Mouse (Mus musculus) T-cell, adult 2 months (primary cell): ENCODE data around the gene Cluh.

Source experiments
- DNase-seq: peaks from one replicate; pipeline ENCODE4 v3.0.0; 2022; ENCODE audit warnings: low spot score

Cluh gene

DNA sequence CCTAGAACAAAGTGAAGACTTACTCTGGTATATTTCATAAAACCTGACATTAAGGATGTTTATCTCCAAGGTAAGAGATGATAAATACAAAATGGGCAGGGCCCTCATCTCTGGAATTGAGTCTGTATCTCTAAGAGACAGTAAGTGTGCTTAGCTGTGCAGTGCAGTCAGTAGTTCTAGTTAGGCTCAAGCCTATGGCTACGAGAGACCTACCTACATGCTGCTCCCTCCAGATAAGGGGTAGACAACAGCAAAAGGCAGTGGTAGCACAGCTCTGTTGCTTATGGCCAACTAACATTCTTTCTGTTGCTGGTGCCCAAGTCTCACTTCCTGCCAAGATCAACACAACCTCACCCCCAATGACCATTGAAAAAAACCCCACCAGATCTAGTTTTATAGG is 24.3 kb downstream of the Cluh start:
- DNase-seq, result no peak

DNA sequence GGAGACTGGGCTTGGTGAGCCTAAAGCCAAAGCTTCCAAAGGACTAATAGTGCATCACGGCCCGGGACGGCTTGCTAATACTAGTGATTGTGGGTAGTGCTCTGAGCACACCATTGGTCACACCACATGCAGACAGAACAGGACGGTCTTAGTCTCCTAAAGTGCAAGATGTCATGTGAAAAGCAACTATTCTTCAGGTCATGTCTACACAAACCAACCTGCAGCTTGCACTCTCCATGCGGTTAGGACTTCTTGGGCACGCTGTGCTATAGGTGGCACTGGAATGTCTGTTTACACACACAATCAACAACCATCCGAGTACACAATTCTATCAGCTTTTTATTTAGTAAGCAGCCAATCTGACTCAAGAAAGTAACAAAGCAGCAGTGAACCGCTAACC is 25.4 kb downstream of the Cluh start:
- no peak for DNase-seq

DNA sequence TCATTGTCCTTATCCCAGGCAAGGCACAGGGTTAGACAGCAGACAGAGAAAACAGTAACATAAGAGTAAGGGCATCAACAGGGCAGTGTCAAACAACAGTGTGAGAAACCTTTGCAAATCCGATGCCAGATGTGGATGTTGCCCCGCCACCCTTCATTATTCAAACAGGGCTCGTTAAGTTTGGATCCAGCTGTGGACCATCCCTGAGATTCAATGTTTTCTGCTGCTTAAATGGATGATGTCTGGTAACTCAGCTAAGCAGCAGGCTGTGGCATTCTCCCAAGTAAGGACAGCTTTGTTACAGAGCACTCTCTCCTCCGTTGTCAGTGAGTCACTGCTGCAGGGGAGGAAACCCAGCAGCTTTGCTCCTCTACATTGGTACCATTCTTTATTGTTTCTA is 25.9 kb downstream of the Cluh start:
- DNase-seq, result no peak

DNA sequence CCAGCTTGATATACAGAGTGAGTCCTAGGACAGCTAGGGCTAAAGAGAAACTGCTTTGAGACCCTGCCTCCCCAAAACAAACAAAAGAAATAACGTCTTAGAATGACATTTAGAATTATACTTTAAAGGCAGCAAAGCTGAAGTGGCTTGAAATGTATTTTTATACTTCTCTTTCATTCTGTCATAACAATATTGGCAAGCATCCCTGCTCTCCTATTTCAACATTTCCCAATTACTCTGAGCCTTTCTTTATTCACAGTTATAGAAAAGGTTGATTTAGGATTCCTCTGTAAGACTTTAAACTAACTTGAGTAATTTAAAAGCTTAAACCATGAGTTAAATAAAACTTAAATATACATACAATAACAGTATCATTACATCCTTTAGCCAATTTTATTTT is 42.9 kb downstream of the Cluh start:
- DNase-seq, result no peak

GRCm38 (mm10) chr11:74699505-74699904 is 50.2 kb downstream of the Cluh start:
- no peak for DNase-seq

DNA sequence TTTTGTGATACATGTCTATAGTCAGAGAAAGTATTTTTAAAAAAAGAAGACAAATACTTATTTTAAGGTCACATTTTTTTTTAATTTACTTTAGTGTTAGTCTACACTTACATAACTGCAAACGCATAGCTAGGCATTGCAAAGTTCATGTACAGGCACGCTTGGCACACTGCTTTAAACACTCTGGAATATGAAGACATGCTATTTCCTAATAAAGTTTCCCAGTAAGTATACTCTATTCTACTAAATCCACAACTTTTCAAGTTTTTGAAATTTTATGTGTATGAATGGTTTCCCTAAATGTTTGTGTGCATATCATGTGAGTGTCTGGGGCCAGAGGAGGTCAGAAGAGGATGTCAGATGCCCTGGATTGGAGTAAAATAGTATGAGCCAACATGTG is 54.8 kb downstream of the Cluh start:
- no peak for DNase-seq

- DNase-seq, result no peak
Measured at GRCm38 (mm10) chr11:74708781-74709180, 59.5 kb downstream of the Cluh start.

DNA sequence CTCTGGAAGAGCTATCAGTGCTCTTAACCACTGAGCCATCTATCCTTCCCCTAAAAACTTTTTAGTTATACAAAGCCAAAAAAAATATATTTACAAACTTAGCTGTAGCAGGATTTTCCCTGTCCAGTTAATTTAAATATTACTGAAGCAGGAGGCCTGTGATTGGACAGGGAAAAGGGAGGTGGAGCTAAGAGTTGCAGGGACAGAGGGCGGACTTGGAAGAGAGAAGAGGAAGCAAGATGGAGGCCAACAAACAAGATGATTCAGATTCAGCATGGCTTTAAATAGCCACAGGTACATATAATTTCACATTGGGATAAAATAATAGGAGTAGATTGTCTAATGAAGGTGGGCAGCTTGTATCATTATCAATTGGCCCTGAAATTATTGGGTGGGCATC is 61.4 kb downstream of the Cluh start:
- DNase-seq, result no peak

GRCm38 (mm10) chr11:74715971-74716525 is 66.8 kb downstream of the Cluh start:
- DNase-seq, result no peak
